In genomic region chr9:96835374-96835921, GRCm38 (mm10) we compare ENCODE assay signal across 18 mouse cellular contexts. TPM values are rescaled to one million over a fixed set of nuclear protein-coding genes. Genes with fewer than 3 reads are reported as not detected.
DNase-seq lines count a peak whose midpoint lies in the region; ATAC-seq and TF ChIP-seq lines count a peak whose summit lies in the region.
"Had no signal": no experiment of that assay in that cellular context is flagged by ENCODE, and none has a peak within 500 bp of the region (broad histone marks: within the 10 kb centered on the region; RNA-seq: fewer than 3 reads in every experiment).

No protein-coding gene starts in this region.

- peaks cover 5% of the 10 kb centered on the region; the same call in 1 of the 2 replicates for H3K27me3 ChIP-seq in lung, embryonic 16.5 days (ENCODE audit: control insufficient read depth, insufficient read depth, low read depth, low read length)
- no peaks in the 10 kb centered on the region for H3K27me3 ChIP-seq in stomach, embryonic 14.5 days (ENCODE audit: control insufficient read depth, insufficient read depth, low read length)
- no peaks in the 10 kb centered on the region for H3K27me3 ChIP-seq in stomach, postnatal 0 days (ENCODE audit: control insufficient read depth, insufficient read depth, low read length)
- H3K27me3 ChIP-seq: embryonic facial prominence, embryonic 12.5 days; forebrain, embryonic 15.5 days; hindbrain, embryonic 12.5 days had no signal

- peak; percentile 31 for DNase-seq in cerebellum, adult 9-11 months
- no peak for DNase-seq in cerebellum, postnatal 4 days (ENCODE audit: low spot score in 2 of 2)
- DNase-seq in lung, adult 2 months: no peak
- DNase-seq in stomach, postnatal 0 days (ENCODE audit: low spot score): peak; percentile 81
- DNase-seq in gastrocnemius, postnatal 4 days (ENCODE audit: low spot score in 2 of 2): no peak
- DNase-seq: adrenal gland, postnatal 10 days; cerebellum, adult 18-20 months; cerebellum, postnatal 10 days; gastrocnemius, postnatal 36 days; heart, adult 18-20 months; heart, postnatal 10 days; heart, postnatal 4 days had no signal

- WGBS in lung, embryonic 16.5 days: 60% methylated on average over 6 of the region's 6 CpGs
- WGBS in lung, adult 2 months: 70% methylated on average over 6 of the region's 6 CpGs
- WGBS in stomach, embryonic 14.5 days: 66% methylated on average over 6 of the region's 6 CpGs
- WGBS in stomach, postnatal 0 days: 62% methylated on average over 6 of the region's 6 CpGs

- H3K9ac ChIP-seq in lung, embryonic 16.5 days (ENCODE audit: low read length): no peak overlapping the region
- H3K9ac ChIP-seq in stomach, embryonic 14.5 days (replicated peaks; ENCODE audit: low read depth, low read length): no peak overlapping the region
- H3K9ac ChIP-seq in stomach, postnatal 0 days (ENCODE audit: low read length): no peak overlapping the region
- H3K9ac ChIP-seq: embryonic facial prominence, embryonic 12.5 days; forebrain, embryonic 15.5 days; hindbrain, embryonic 12.5 days had no signal

- H3K36me3 ChIP-seq in lung, embryonic 16.5 days (ENCODE audit: control insufficient read depth, insufficient read depth, low read length): no peaks in the 10 kb centered on the region
- H3K36me3 ChIP-seq in stomach, embryonic 14.5 days (ENCODE audit: control insufficient read depth, insufficient read depth, low read length): no peaks in the 10 kb centered on the region
- no peaks in the 10 kb centered on the region for H3K36me3 ChIP-seq in stomach, postnatal 0 days (ENCODE audit: control insufficient read depth, insufficient read depth, low read length)
- H3K36me3 ChIP-seq: embryonic facial prominence, embryonic 12.5 days; forebrain, embryonic 15.5 days had no signal

- H3K4me3 ChIP-seq in lung, embryonic 16.5 days (ENCODE audit: low read length): no peak overlapping the region
- H3K4me3 ChIP-seq in lung, adult 2 months (replicated peaks; ENCODE audit: extremely low read depth, low read depth, low read length): no peak overlapping the region
- H3K4me3 ChIP-seq in stomach, embryonic 14.5 days (ENCODE audit: low read depth, low read length): no peak overlapping the region
- no peak overlapping the region for H3K4me3 ChIP-seq in stomach, postnatal 0 days (ENCODE audit: low read depth, low read length)
- H3K4me3 ChIP-seq: embryonic facial prominence, embryonic 12.5 days; forebrain, embryonic 15.5 days; heart, embryonic 10.5 days; hindbrain, embryonic 12.5 days had no signal

- no peak overlapping the region for H3K27ac ChIP-seq in lung, embryonic 16.5 days (ENCODE audit: low read length)
- no peak overlapping the region for H3K27ac ChIP-seq in stomach, embryonic 14.5 days (ENCODE audit: low read length)
- H3K27ac ChIP-seq in stomach, postnatal 0 days (replicated peaks): no peak overlapping the region
- H3K27ac ChIP-seq: embryonic facial prominence, embryonic 12.5 days; forebrain, embryonic 15.5 days; heart, embryonic 10.5 days; hindbrain, embryonic 12.5 days had no signal

- no peak for TF ChIP-seq EP300 in stomach, postnatal 0 days (optimal IDR thresholded peaks at IDR 0.05)

- ATAC-seq in lung, embryonic 16.5 days (ENCODE audit: low read depth): peak; percentile 76
- ATAC-seq in stomach, embryonic 14.5 days (ENCODE audit: insufficient number of reproducible peaks, insufficient read depth, low FRiP score, low read depth): peak; percentile 88
- ATAC-seq in stomach, postnatal 0 days (ENCODE audit: low FRiP score, low TSS enrichment): peak; percentile 89
- ATAC-seq: forebrain, embryonic 15.5 days had no signal

- H3K4me1 ChIP-seq in lung, embryonic 16.5 days (replicated peaks; ENCODE audit: control insufficient read depth, insufficient read depth, low read length): no peaks in the 10 kb centered on the region
- no peaks in the 10 kb centered on the region for H3K4me1 ChIP-seq in lung, adult 2 months (ENCODE audit: control insufficient read depth, insufficient read depth, low read length)
- no peaks in the 10 kb centered on the region for H3K4me1 ChIP-seq in stomach, embryonic 14.5 days (ENCODE audit: control insufficient read depth, insufficient read depth, low read length)
- no peaks in the 10 kb centered on the region for H3K4me1 ChIP-seq in stomach, postnatal 0 days (replicated peaks; ENCODE audit: control insufficient read depth, insufficient read depth)

- H3K9me3 ChIP-seq in lung, embryonic 16.5 days (ENCODE audit: control insufficient read depth, low read length): no peaks in the 10 kb centered on the region
- no peaks in the 10 kb centered on the region for H3K9me3 ChIP-seq in stomach, embryonic 14.5 days (ENCODE audit: control insufficient read depth, low read depth, low read length)
- no peaks in the 10 kb centered on the region for H3K9me3 ChIP-seq in stomach, postnatal 0 days (ENCODE audit: control insufficient read depth, low read length)
- H3K9me3 ChIP-seq: embryonic facial prominence, embryonic 12.5 days; forebrain, embryonic 15.5 days; heart, embryonic 10.5 days; hindbrain, embryonic 12.5 days had no signal

- no peak for TF ChIP-seq POLR2A in lung, adult 2 months (IDR thresholded peaks at IDR 0.05; ENCODE audit: borderline replicate concordance, extremely low read depth, low read depth, low read length)

- H3K4me2 ChIP-seq in lung, embryonic 16.5 days (ENCODE audit: low read depth, low read length): no peak overlapping the region
- no peak overlapping the region for H3K4me2 ChIP-seq in stomach, embryonic 14.5 days (replicated peaks; ENCODE audit: low read depth, low read length)
- no peak overlapping the region for H3K4me2 ChIP-seq in stomach, postnatal 0 days (replicated peaks; ENCODE audit: low read depth)
- H3K4me2 ChIP-seq: embryonic facial prominence, embryonic 12.5 days; forebrain, embryonic 15.5 days; hindbrain, embryonic 12.5 days had no signal

- TF ChIP-seq CTCF in lung, adult 2 months (IDR thresholded peaks at IDR 0.05; ENCODE audit: insufficient read depth, low read length): no peak
- no peak for TF ChIP-seq CTCF in stomach, postnatal 0 days (IDR thresholded peaks at IDR 0.05; ENCODE audit: low read depth)

RNA-seq across cellular contexts. Expression of gene Pxylp1, which starts 57.0 kb away (rescaled TPM):
- polyA plus RNA-seq in lung, embryonic 16.5 days (2015; fragmentation: Nextera tagmentation; extraction: Ambion mirVana): 15.8 and 16.2 TPM in 2 replicates
- polyA plus RNA-seq in lung, adult 2 months (2012; rRNA removed): 7.2 and 8.6 TPM in 2 replicates
- 36.8 and 37.7 TPM in 2 replicates for polyA plus RNA-seq in stomach, embryonic 14.5 days (2014; fragmentation: Nextera tagmentation; extraction: Ambion mirVana)
- 19.1 TPM in 2 replicates for polyA plus RNA-seq in stomach, postnatal 0 days (2015; fragmentation: Nextera tagmentation; extraction: Ambion mirVana)
- total RNA-seq in gastrocnemius, postnatal 4 days (2021): 1 to 10 TPM; 7.4 to 7.6 TPM

Comparison
In these comparisons a context has a peak if more than half of its experiments do, and no peak if none do; other contexts are left out.
1. DNase-seq: peak in cerebellum, adult 9-11 months (single experiment) and stomach, postnatal 0 days (single experiment); none in cerebellum, postnatal 4 days (0 of 2), lung, adult 2 months (single experiment) and gastrocnemius, postnatal 4 days (0 of 2).
2. Peak in every context shown above with its lines, with median percentiles within 50 percentile points of each other: ATAC-seq.